In genomic region chr11:82434091-82434831, GRCm38 (mm10) we compare ENCODE assay signal across 9 mouse cellular contexts. TPM values are rescaled to one million over a fixed set of nuclear protein-coding genes. Genes with fewer than 3 reads are reported as not detected.
DNase-seq lines count a peak whose midpoint lies in the region; ATAC-seq and TF ChIP-seq lines count a peak whose summit lies in the region.
"Had no signal": no experiment of that assay in that cellular context is flagged by ENCODE, and none has a peak within 500 bp of the region (broad histone marks: within the 10 kb centered on the region; RNA-seq: fewer than 3 reads in every experiment).

No protein-coding gene starts in this region.

- peaks cover 62% of the 10 kb centered on the region for H3K27me3 ChIP-seq in kidney, embryonic 16.5 days (ENCODE audit: insufficient read depth, low read length)
- H3K27me3 ChIP-seq in embryonic facial prominence, embryonic 12.5 days, result peaks cover 64% of the 10 kb centered on the region
- peaks cover 14% of the 10 kb centered on the region; the same call in 1 of the 2 replicates for H3K27me3 ChIP-seq in hindbrain, postnatal 0 days (ENCODE audit: insufficient read depth, low read length)
- H3K27me3 ChIP-seq in neural tube, embryonic 12.5 days (replicated peaks), result peaks cover 39% of the 10 kb centered on the region

- peak overlapping the region; percentile 44 for H3K4me3 ChIP-seq in kidney, embryonic 16.5 days (ENCODE audit: low read length)
- H3K4me3 ChIP-seq in embryonic facial prominence, embryonic 12.5 days, result peak overlapping the region; percentile 40
- H3K4me3 ChIP-seq in hindbrain, postnatal 0 days (ENCODE audit: low read length), result peak overlapping the region; percentile 46
- H3K4me3 ChIP-seq in neural tube, embryonic 12.5 days, result peak overlapping the region; percentile 42

- no peak for ATAC-seq in kidney, embryonic 16.5 days (ENCODE audit: low FRiP score, low TSS enrichment)
- no peak for ATAC-seq in embryonic facial prominence, embryonic 12.5 days (ENCODE audit: insufficient number of reproducible peaks, insufficient read depth, low FRiP score, low TSS enrichment)
- ATAC-seq in hindbrain, postnatal 0 days, result peak; percentile 52; the same call in 1 of the 2 replicates
- 0 out of 2 replicates have a peak, but pooled peaks have one; percentile 33 for ATAC-seq in neural tube, embryonic 12.5 days (ENCODE audit: low FRiP score, low read depth)
- ATAC-seq in inflammation-experienced regulatory T-cells, adult 6 months, result no peak
- no peak for ATAC-seq in monocyte, adult 5-6 weeks (replicated peaks; ENCODE audit: insufficient number of reproducible peaks, low FRiP score, low TSS enrichment, poor library complexity, severe bottlenecking)

- no peak for DNase-seq in kidney, adult 11 months
- DNase-seq in hindbrain, postnatal 0 days (ENCODE audit: low spot score), result peak; percentile 21
- DNase-seq in cerebellum, postnatal 14 days, result no peak

- H3K36me3 ChIP-seq in kidney, embryonic 16.5 days (ENCODE audit: insufficient read depth, low read length), result no peaks in the 10 kb centered on the region
- H3K36me3 ChIP-seq in embryonic facial prominence, embryonic 12.5 days, result no peaks in the 10 kb centered on the region
- H3K36me3 ChIP-seq in hindbrain, postnatal 0 days (ENCODE audit: insufficient read depth, low read length), result 0 out of 2 replicates have a peak, but pooled peaks cover 3% of the 10 kb centered on the region
- H3K36me3 ChIP-seq in neural tube, embryonic 12.5 days, result 0 out of 2 replicates have a peak, but pooled peaks cover 7% of the 10 kb centered on the region
- H3K36me3 ChIP-seq: G1E had no signal

- no peak overlapping the region for H3K27ac ChIP-seq in kidney, embryonic 16.5 days (ENCODE audit: low read length)
- no peak overlapping the region for H3K27ac ChIP-seq in embryonic facial prominence, embryonic 12.5 days
- H3K27ac ChIP-seq in hindbrain, postnatal 0 days, result no peak overlapping the region
- H3K27ac ChIP-seq in neural tube, embryonic 12.5 days, result no peak overlapping the region

- no peak for TF ChIP-seq CTCF in hindbrain, postnatal 0 days (IDR thresholded peaks at IDR 0.05; ENCODE audit: low read depth)

- peak overlapping the region; percentile 58 for H3K4me2 ChIP-seq in kidney, embryonic 16.5 days (replicated peaks; ENCODE audit: low read depth, low read length)
- peak overlapping the region; percentile 79 for H3K4me2 ChIP-seq in embryonic facial prominence, embryonic 12.5 days (replicated peaks)
- peak overlapping the region; percentile 68 for H3K4me2 ChIP-seq in hindbrain, postnatal 0 days (ENCODE audit: low read depth, low read length)
- H3K4me2 ChIP-seq in neural tube, embryonic 12.5 days (replicated peaks), result peak overlapping the region; percentile 79

- no peak overlapping the region for H3K9ac ChIP-seq in kidney, embryonic 16.5 days (replicated peaks; ENCODE audit: low read length)
- no peak overlapping the region for H3K9ac ChIP-seq in embryonic facial prominence, embryonic 12.5 days
- peak overlapping the region; percentile 51 for H3K9ac ChIP-seq in hindbrain, postnatal 0 days (replicated peaks; ENCODE audit: low read length)
- H3K9ac ChIP-seq in neural tube, embryonic 12.5 days, result peak overlapping the region; percentile 56

- WGBS in kidney, embryonic 16.5 days, result 2% methylated on average over 62 of the region's 62 CpGs
- WGBS in embryonic facial prominence, embryonic 12.5 days, result 1% methylated on average over 62 of the region's 62 CpGs
- WGBS in hindbrain, postnatal 0 days, result 3% methylated on average over 60 of the region's 62 CpGs
- WGBS in neural tube, embryonic 12.5 days, result 2% methylated on average over 62 of the region's 62 CpGs

- H3K4me1 ChIP-seq in kidney, embryonic 16.5 days (ENCODE audit: insufficient read depth, low read length), result peaks cover 11% of the 10 kb centered on the region
- H3K4me1 ChIP-seq in embryonic facial prominence, embryonic 12.5 days, result peaks cover 11% of the 10 kb centered on the region
- no peaks in the 10 kb centered on the region for H3K4me1 ChIP-seq in hindbrain, postnatal 0 days (ENCODE audit: insufficient read depth, low read length)
- H3K4me1 ChIP-seq in neural tube, embryonic 12.5 days, result peaks cover 13% of the 10 kb centered on the region

- no peaks in the 10 kb centered on the region for H3K9me3 ChIP-seq in kidney, embryonic 16.5 days (ENCODE audit: low read length)
- H3K9me3 ChIP-seq in embryonic facial prominence, embryonic 12.5 days, result no peaks in the 10 kb centered on the region
- H3K9me3 ChIP-seq in hindbrain, postnatal 0 days (ENCODE audit: low read length), result no peaks in the 10 kb centered on the region
- no peaks in the 10 kb centered on the region for H3K9me3 ChIP-seq in neural tube, embryonic 12.5 days

RNA-seq across cellular contexts. Expression of gene Tmem132e, which starts 45.6 kb away (rescaled TPM):
- 0.10 and 0.40 TPM in 2 replicates for polyA plus RNA-seq in kidney, embryonic 16.5 days (2015; fragmentation: Nextera tagmentation; extraction: Ambion mirVana)
- 1.8 and 2.4 TPM in 2 replicates for polyA plus RNA-seq in embryonic facial prominence, embryonic 12.5 days (2016; fragmentation: Nextera tagmentation; extraction: Ambion mirVana)
- 48.9 and 52.8 TPM in 2 replicates for total RNA-seq in hindbrain, postnatal 0 days (2014; rRNA removed)
- 4.0 and 4.6 TPM in 2 replicates for polyA plus RNA-seq in hindbrain, postnatal 0 days (2015; fragmentation: Nextera tagmentation; extraction: Ambion mirVana)
- 7.1 and 8.8 TPM in 2 replicates for polyA plus RNA-seq in neural tube, embryonic 12.5 days (2016; fragmentation: Nextera tagmentation; extraction: Ambion mirVana)
- polyA plus RNA-seq in inflammation-experienced regulatory T-cells, adult 6 months (2017; shearing (Covaris generic)), result not detected
- total RNA-seq in monocyte, adult 5-6 weeks (2017), result not detected in 3 replicates
- total RNA-seq: G1E had no signal
- polyA plus RNA-seq: G1E had no signal

Comparison
In these comparisons a context has a peak if more than half of its experiments do, and no peak if none do; other contexts are left out.
1. ATAC-seq: peak in hindbrain, postnatal 0 days (single experiment) and neural tube, embryonic 12.5 days (single experiment); none in kidney, embryonic 16.5 days (single experiment), embryonic facial prominence, embryonic 12.5 days (single experiment), inflammation-experienced regulatory T-cells, adult 6 months (single experiment) and monocyte, adult 5-6 weeks (single experiment).
2. H3K9ac ChIP-seq: peak in hindbrain, postnatal 0 days (single experiment) and neural tube, embryonic 12.5 days (single experiment); none in kidney, embryonic 16.5 days (single experiment) and embryonic facial prominence, embryonic 12.5 days (single experiment).
3. Peak in every context shown above with its lines, with median percentiles within 50 percentile points of each other: H3K4me2 ChIP-seq and H3K4me3 ChIP-seq.